Mouse (Mus musculus): Measurements from ENCODE around the gene Pitpnm1.

The Pitpnm1 gene

DNA sequence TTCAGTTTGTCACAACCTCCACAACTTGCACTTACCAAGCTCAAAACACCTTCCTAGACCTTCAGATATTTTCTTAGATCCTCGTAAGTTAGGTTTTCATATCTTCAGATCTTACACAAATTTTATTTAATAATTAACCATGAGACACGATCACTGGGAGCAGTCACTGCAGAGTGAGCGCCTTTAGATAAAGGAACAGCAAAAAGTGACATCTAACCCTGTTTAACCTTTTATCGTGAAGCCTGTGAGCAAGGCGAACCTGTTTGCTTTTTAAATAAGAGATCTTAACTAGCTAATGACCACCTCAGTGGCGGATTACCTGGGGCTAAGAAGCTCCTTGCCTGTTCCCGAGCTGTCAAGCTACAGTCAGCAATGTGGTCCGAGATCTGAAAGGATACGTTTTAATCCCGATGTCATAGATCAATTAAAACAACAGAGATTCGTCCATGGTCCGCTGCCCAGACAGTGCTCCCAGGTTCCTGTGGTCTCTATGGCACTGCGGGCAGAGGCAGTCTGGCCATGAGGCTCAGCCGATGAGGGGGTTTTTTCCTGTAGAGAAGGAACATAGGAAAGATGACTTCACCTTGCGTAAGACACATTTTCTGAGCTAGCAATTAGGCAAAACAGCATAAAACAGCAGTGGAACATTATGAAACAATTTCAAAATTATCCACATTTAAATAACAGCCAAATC is 30.9 kb upstream of the Pitpnm1 start:
- no peak for DNase-seq (ENCODE audit: low spot score)

DNA sequence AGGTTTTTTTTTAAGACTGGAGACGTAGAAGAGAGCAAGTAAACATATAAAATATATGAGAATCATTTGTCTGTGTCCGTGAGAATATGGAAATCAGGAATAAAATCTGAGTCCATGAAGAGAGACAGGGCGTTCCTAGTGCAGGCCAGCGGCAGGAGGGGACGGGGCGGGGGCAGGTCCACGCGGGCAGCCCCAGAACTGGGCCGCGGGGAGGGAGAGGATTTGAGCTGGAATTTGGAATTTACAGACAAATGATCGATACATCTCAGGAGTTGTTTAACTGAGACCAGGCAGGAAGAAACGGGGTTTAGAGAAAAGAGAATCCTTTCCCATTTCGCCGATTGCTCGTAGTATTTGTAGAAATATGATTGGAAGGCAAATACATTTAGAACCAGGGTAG is 29.5 kb upstream of the Pitpnm1 start:
- DNase-seq (ENCODE audit: low spot score), result no peak

DNA sequence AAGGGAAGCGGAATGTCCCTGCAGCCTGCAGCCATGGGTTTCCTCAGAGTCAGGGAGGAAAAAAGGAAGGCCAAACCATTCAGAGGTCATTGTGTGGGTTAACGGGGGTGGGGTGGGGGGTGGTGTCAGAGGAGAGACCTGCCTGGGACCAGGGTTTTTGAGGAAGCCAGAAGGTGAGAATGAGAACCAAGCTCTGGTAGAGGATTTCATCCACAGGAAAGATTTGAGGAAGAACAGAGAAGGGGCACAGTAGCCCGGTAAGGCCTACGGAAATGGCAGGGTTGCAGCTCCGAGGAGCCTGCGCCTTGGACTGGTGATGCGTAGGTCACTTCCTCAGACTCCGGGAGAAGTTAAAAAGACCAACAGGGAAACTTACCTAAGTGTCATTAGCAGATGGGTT is 29.0 kb upstream of the Pitpnm1 start:
- DNase-seq (ENCODE audit: low spot score), result no peak

DNA sequence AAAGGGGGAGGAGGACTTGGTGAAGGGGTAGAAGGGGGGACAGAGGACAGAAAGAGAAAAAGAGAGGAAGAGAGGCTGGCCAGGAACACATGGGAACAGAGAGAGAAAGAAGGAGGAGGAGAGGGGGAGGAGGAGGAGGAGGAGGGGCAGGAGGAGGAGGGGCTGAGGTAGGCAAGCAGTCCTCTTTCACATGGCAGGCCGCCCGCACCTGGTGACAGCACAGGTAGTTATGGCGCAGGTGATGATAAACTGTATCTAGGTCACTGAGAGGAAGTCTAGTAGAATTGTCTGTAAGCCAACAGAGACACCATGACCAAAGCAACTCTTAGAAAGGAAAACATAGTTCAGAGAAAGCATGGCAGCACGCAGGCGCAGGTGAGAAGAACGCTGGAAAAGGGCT is 28.4 kb upstream of the Pitpnm1 start:
- DNase-seq (ENCODE audit: low spot score), result no peak

DNA sequence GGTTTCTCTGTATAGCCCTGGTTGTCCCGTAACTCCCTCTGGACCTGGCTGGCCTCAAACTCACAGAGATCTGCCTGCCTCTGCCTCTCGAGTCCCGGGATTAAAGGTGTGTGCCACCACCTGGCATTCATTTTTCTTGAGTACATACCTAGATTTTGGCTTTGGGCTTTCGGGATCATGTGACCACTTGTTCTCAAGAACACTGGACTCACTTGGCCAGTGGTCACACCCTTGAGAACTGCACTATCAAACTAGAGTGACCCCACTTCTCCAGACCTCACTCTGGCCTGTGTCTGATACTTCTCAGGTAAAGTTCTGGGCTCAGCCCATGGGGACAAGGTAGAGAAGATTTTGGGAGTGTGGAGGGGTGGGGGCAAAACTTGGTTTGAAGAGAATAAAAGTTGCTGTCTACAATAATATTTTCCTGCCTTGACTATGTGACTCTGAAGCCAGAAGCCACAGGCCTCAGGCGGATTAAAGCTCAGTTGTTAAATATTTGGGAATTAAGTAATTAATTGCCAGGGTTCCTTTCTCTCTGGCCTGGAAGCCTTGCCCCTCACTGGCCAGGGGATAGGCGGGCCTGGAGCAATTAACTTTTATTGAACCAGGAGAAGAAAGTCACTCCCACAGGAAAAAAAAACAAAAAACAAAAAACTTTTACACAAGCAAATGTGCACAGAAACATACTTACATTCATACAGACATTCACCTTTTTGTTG is 26.9 kb upstream of the Pitpnm1 start:
- DNase-seq (ENCODE audit: low spot score), result no peak

DNA sequence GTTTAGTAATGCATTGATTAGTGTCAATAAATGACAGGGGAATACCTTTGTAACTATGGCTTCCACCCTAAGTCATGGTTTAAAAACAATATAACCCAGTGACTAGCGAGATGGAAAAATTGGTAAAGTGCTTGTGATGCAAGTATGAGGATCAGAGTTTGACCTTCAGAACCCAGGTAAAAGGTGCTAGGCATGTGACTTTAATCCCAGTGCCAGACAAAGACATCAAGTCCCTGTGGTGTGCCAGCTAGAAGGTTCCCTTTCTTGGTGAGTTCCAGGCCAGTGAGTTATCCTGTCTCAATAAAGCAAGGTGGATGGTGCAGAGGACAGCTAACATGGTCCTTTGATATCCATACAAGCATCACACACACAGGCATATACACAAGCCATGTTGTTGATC is 24.3 kb upstream of the Pitpnm1 start:
- no peak for DNase-seq (ENCODE audit: low spot score)

DNA sequence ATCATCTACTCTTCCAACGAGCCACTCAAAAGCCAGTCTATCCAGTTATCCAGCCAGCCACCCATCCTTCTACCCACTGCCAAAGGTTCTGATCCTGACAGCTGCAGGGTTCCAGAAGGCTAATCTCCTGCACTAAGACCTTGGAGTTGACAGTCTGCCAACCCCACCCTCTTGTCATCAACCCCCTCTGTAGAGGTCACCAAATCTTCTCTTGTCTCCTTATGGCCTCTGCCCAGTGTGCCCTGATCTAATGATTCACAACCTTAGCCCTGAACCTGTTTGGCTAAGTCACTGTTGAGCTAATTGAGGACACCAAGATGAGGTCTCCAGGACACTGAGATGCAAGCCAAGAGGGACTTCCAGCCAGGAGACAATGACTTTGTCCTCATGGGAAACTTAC is 20.2 kb upstream of the Pitpnm1 start:
- no peak for DNase-seq (ENCODE audit: low spot score)

DNA sequence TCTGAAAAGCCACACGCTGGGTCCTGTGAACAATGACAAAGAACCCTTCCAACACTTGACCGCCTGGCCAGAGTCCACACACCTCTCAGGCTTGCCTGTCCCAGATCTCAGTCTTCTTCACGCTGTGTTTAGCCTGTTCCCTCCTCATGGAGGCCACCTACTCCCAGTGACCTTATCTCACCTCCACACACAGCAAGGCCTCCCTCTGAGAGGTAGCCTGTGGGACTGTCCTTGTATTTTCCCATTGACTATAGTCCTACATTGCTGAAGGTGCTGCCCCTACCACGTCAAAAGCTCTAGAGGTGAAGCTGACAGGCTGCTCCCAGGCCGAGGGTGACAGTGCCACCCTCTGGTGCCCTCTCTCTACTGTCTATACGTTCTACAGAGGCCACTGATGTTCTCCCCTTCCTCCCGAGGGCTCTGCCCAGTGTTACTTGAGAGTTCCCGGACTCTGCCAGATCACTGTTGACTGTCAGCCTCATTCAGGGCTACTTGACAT is 19.2 kb upstream of the Pitpnm1 start:
- DNase-seq (ENCODE audit: low spot score), result no peak

DNA sequence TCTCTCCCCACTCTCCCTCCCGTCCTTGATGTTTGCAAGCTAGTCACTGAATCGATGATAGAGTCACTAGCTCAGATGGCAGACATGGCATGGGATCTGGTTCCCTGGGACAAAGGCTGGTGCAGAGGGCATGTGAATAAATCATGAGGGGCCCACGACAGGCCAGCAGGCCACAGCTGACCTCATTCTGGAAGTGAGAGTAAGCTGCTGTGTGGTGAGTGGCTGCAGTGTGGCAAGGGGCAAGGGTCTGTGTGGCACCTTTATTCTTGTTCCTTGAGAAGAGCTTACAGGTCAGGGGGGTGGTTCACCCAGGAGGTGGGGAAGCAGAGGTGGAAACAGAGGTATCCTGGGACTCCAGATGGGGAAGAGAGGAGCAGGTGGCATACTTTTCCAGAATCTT is 18.4 kb upstream of the Pitpnm1 start, which contains the start of gene Cabp2:
Cabp2 (plus strand) TSS at position 185 of the 400 bp plus-strand sequence.
- no peak for DNase-seq (ENCODE audit: low spot score)

DNA sequence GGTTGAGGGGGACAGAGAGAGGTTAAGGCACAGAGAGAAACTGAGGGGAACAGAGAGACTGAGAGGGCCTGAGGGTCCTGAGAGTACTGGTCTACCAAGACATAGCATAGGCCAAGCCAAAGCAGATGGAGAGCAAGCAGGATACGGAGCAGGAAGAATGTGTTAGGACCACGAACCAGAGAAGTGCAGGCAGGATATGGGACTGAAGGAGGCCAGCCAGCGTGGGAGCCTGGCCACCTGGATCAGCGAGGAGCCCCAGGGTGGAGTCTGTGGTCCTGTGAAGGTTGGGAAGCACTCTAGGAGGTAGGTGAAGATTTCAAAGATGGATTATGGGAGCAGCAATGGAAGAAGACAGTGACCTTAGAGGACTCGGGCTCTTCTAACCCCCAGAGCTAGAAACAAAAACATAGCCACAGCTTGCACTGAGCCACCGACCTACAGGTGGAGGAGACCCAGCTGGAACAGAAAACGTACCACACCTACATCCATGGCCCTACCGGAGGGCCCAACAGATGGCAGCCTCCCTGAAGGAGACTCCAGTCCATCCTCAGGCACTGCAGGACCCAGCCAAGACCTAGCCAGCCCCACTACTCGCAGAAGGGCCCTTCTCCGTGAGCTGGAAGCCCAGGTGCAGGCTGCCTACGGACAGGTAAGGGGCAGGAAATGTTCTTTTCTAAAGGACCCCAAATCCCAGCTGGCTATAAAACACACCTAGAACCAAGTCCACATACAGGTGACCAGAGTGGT is 17.4 kb upstream of the Pitpnm1 start:
- no peak for DNase-seq (ENCODE audit: low spot score)

DNA sequence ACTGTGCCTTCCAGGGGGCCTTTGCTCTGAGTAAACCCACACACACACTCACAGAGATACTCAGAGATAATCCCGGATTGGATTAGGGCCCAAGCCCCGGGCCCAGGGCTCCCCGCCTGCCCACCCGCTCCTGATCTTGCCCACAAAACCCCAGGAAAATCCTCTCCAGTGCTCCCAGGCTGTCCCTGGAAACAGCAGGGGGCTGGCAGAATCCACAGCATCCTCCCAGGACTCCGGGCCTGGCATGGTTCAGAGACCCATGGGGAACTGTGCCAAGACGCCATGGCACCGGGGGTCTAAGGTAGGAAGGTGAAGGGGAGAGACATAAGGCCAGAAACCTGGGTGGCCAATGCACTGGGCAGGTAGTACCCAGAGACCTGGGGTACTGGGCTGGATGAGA is 16.5 kb upstream of the Pitpnm1 start:
- DNase-seq (ENCODE audit: low spot score), result no peak

DNA sequence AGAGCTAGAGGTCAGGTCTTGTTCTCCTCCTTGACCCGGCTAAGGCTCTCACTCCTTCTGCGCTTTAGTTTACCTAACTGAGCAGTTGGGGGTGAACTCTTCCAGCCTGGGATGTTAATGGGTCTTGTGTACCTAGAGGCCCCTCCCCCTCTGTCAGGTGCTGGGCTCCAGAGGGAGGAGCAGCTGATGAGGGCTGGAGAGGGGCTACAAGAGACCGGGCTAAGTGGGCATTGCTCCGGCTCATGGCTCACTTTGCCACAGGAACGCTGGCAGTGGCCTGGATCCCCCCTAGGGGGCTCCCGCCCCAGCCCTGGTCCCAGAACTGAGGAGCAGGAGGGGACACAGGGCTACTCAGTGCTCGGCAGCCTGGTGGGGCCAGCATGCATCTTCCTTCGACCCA is 16.0 kb upstream of the Pitpnm1 start:
- no peak for DNase-seq (ENCODE audit: low spot score)

DNA sequence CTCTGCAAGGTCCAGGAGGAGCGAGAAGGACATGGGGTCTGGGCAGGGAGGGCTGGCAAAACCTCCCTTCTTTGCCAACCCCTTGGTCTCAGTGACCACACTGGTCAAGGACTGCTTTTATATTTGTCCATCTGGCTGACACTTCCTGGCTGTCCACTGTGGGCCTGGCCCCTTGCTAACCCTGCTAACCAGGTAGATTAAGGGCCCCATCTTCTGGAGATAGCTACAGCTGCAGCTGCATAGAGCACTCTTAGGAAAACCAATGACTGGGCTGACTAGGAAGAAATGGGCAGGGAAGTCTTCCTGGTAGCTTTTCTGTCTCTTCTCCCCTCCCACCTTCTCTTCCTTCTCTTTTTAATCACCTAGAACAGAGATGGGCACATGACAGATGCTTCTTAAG is 14.8 kb upstream of the Pitpnm1 start:
- DNase-seq (ENCODE audit: low spot score), result no peak

DNA sequence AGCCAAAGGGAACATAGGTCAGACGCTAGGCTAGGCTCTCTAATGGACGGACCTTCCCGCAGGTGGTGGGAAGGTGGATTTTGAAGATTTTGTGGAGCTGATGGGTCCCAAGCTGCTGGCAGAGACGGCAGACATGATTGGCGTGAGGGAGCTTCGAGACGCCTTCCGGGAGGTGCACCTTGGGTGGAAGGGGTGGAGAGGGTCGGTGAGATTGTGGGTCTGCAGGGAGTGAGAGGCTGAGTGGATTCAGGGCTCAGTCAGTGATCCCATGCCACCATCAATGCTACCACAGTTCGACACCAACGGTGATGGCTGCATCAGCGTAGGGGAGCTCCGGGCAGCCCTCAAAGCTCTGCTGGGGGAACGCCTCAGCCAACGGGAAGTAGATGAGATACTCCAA is 13.6 kb upstream of the Pitpnm1 start:
- DNase-seq (ENCODE audit: low spot score), result no peak

DNA sequence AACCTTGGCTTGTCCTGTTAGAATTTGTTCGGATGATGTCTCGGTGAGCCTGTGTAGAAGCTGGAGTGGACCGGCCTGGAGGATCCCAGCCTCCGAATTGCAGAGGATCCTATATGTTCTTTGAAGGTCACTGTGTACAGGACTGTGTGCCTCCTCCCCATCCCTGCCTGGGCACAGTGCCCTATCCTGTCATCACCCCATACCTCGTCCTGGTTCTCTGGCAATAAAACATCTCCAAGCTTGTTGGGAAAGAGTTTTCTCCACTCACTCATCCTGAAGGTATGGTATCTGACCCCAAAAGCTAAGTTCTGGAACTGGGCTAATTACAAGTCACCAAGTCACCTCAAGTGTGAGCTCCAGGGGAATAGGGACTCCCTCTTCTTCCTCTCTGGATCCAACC is 12.7 kb upstream of the Pitpnm1 start:
- DNase-seq (ENCODE audit: low spot score), result no peak

DNA sequence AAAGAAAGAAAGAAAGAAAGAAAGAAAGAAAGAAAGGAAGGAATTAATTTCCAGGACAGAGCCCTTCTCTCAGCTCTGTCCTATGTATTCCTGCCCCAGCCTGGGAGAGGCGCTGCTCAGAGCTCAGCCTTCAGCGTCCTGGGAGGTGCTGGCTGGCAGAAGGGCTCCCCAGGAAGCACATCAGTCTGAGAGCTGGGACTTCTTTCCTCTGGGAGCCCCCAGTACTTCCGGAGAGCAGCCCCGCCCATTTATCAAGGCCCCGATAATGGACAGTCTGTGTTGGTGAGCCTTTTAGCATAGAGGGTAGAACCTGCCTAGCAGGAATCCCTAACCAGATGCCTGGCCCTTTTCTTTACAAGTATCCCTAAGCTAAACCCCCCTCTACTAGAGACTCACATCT is 11.7 kb upstream of the Pitpnm1 start:
- no peak for DNase-seq (ENCODE audit: low spot score)

DNA sequence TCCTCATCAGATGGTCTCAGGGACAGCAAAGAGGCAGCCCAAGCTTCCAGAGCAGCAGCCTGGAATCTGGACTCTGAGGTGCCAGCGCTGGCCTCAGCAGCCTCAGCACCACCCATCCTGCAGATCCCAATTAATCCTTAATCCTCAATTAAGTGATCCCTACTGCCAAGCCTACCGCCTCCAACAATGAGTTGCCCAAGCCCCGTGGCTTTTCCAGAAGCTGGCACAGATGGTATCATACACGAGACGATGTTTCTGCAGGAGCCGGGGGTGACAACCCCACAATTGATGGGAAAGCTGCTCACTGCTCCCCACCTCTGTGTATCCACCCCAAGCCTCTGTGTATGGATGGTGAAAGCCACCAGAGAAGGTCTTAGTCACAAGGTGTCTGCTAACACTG is 10.7 kb upstream of the Pitpnm1 start:
- no peak for DNase-seq (ENCODE audit: low spot score)

DNA sequence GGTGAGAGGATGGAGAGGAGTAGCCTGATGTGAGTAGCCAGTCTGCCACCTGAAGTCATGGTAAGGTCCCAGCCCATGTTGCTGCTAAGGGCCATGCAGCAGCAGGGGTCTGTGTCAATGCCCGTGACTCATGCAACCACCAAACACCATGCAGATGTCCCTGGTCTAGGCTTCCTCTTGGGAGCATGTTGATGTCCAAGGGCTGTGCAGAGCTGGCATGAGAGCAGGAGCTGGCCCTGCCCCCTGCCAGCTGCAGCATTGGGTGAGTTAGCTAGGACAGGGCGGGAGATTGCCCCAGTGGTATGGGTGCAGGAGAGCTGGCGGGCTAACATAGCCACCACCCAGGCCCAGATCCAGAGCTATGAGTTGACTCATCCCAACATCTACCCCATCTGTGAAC is 9.4 kb upstream of the Pitpnm1 start:
- no peak for DNase-seq (ENCODE audit: low spot score)

DNA sequence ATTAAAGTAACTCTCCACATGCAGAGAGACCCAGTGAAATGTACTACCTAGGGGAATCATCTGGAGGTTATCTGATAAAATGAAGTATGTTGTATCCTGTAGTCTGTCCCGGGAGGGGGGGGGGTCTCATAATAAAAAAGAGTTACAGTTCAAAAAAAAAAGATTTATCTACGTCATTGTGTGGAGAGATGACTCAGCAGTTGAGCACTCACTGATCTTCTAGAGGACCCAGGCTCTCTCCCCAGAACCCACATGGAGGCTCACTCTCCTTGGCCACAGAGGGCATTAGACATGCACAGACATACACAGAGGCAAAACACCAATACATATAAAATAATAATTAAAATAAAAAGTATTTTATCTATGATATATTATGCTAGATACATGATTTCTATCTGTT is 8.4 kb upstream of the Pitpnm1 start:
- no peak for DNase-seq (ENCODE audit: low spot score)

DNA sequence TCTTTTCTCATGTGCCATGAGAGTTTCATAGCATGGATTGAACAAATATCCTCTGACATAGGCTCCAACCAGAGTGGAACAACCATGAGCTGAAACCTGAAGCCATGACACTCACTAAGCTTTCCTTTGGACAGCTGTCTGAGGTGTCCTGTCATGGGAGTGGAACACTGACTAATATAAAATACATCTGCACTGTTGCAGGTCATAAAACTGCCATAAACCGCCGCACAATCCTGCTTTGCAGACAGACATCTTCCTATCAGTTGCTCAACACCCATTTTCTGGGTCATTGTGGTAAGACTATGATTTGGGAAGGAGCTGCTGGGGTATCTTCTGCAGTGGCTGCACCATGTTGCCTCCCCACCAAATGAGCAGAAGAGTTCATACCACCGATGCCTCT is 7.0 kb upstream of the Pitpnm1 start:
- DNase-seq (ENCODE audit: low spot score), result no peak

DNA sequence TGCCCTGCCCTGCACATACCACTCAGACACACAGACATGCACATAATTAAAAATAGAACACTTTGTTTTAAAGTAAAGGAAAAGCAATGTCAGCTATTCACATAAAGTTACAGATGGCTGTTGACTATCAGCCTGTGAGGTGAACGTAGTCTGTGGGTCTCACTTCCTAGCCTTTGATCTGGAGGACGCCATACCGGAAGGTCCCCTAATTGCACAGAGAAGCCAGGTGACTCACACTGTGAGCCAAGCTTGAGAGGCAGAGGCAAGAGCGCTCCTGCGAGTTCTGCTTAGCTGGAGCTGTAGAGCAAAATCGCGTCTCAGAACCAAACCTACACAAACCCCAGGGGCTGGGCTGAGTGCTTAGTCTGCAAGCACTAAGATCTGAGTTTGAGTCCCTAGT is 6.0 kb upstream of the Pitpnm1 start:
- DNase-seq (ENCODE audit: low spot score), result no peak

DNA sequence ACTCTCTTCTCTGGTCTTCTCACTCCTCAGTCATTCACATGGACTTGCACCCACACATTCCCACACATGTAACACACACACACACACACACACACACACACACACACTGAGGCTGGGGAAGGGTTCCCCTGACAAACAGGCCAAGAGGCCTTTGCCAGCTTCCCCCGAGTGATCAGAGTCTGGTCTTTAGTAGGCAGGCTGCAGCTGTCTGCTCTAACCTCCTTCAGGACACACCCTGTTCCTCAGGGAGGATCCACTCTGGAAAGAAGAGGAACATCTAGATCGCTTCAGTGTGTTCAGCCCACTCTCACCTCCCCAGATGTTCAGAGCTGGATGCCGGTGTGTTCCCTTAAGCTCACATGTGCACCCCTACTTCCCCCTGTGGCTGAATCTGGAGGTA is 5.5 kb upstream of the Pitpnm1 start:
- no peak for DNase-seq (ENCODE audit: low spot score)

DNA sequence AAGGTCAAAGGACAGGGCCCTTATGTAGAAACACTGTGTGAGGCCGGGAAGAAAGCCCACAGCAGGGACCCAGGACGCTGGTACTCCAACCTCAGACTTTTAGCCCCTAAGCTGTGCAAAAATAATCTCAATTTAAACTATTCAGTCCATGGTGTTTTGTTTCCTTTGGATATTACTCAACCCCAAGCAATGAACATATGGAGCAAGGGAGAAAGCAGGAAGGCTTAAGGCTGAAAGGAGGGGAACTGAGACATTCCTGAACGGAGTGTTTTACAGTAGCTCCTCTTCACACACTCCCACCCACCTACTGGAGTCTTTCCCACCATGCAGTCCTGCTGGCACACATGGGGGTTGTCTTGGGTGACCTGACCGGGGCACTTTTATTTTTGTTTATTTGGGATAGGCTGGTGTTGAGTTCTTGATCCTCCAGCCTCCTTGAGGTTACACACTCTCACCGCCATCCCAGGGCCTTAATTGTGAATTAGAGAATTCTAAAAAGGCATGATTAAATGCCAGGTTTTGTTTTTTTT is 5.0 kb upstream of the Pitpnm1 start:
- no peak for DNase-seq (ENCODE audit: low spot score)
